Mouse (Mus musculus) liver, embryonic 11.5 days (tissue): Measurements from ENCODE around the gene Tgds. TPM values are rescaled to one million over a fixed set of nuclear protein-coding genes. Genes with fewer than 3 reads are reported as not detected.
"Not testable (repeated sequence)": the region's sequence is repeated elsewhere in the genome, so short reads cannot be mapped to it uniquely, and the experiment has no call there.

ENCODE experiments used
- ATAC-seq: fragments of 200-750 bp; cut with Nextera tagmentation; replicated peaks from 2 replicates; pipeline ENCODE4 v1.8.0; 2017; ENCODE audit warnings: moderate number of reproducible peaks, mild to moderate bottlenecking, moderate TSS enrichment, moderate library complexity; ENCODE audit not compliant: low FRiP score
- DNase-seq: peaks from one replicate; pipeline ENCODE4 v3.0.0-alpha.2; 2017; ENCODE audit warnings: low spot score
- H3K27ac ChIP-seq: fragments of 300-500 bp; sonication (generic); 2 replicates; pipeline ENCODE4 v1.5.1; 2014; ENCODE audit warnings: mild to moderate bottlenecking, low read depth, low read length, control low read depth
- H3K27me3 ChIP-seq: fragments of 300-500 bp; sonication (generic); replicated peaks from 2 replicates; pipeline ENCODE4 v1.6.1; 2014; ENCODE audit warnings: low read length, mixed read lengths; ENCODE audit not compliant: control insufficient read depth, insufficient read depth
- H3K36me3 ChIP-seq: fragments of 300-500 bp; sonication (generic); 2 replicates; pipeline ENCODE4 v1.6.1; 2014; ENCODE audit warnings: mild to moderate bottlenecking, low read length, moderate library complexity, mixed read lengths; ENCODE audit not compliant: control insufficient read depth, insufficient read depth
- H3K4me1 ChIP-seq: fragments of 300-500 bp; sonication (generic); replicated peaks from 2 replicates; pipeline ENCODE4 v1.6.1; 2014; ENCODE audit warnings: low read length, mixed read lengths; ENCODE audit not compliant: control insufficient read depth, insufficient read depth
- H3K4me2 ChIP-seq: fragments of 300-500 bp; sonication (generic); 2 replicates; pipeline ENCODE4 v1.6.1; 2014; ENCODE audit warnings: mild to moderate bottlenecking, control low read depth, moderate library complexity
- H3K4me3 ChIP-seq: fragments of 300-500 bp; sonication (generic); 2 replicates; pipeline ENCODE4 v1.5.1; 2014; ENCODE audit warnings: low read depth, low read length, control low read depth
- H3K9ac ChIP-seq: fragments of 300-500 bp; sonication (generic); 2 replicates; pipeline ENCODE4 v1.6.1; 2014; ENCODE audit warnings: low read depth, low read length, control low read depth
- H3K9me3 ChIP-seq: fragments of 300-500 bp; sonication (generic); 2 replicates; pipeline ENCODE4 v1.6.1; 2016; ENCODE audit warnings: low read length, inconsistent platforms, mixed read lengths; ENCODE audit not compliant: control insufficient read depth
- WGBS: fragments of 180-500 bp; shearing (Covaris S2); extraction: QIAGEN DNeasy Blood & Tissue Kit; methylation state at CpG from one replicate; pipeline ENCODE4 v1.1.7; 2014; 5-methylcytosine and 5-hydroxymethylcytosine counted together
- polyA plus RNA-seq: library from polyadenylated mRNA; unstranded; fragments of >200 nt; fragmentation: Nextera tagmentation; extraction: Ambion mirVana; gene quantifications from 2 replicates; pipeline ENCODE4 v1.2.1, GENCODE M21; 2014

Tgds gene
- polyA plus RNA-seq, 1 experiment from 2014 or later, result 33.5 TPM

- Histone ChIP-seq H3K9ac (no peak overlapping the region), H3K27me3 (no peaks in the 10 kb centered on the region), H3K9me3 (no peaks in the 10 kb centered on the region), H3K36me3 (peaks cover 19% of the 10 kb centered on the region; the same call in 1 of the 2 replicates), H3K4me2 (no peak overlapping the region), H3K4me1 (no peaks in the 10 kb centered on the region), H3K27ac (no peak overlapping the region), H3K4me3 (no peak overlapping the region)
- DNase-seq (no peak), ATAC-seq (no peak)
- 86% methylated on average over 14 of the region's 14 CpGs for WGBS
Measured at GRCm38 (mm10) chr14:118162640-118163039, 30.1 kb upstream of the Tgds start.

GRCm38 (mm10) chr14:118161751-118162150 lies 29.2 kb upstream of the Tgds start:
- WGBS, result 73% methylated on average over 3 of the region's 3 CpGs
- no peaks in the 10 kb centered on the region for H3K27me3 ChIP-seq
- H3K4me1 ChIP-seq, result no peaks in the 10 kb centered on the region
- DNase-seq (no peak), ATAC-seq (no peak)
- H3K36me3 ChIP-seq, result peaks cover 19% of the 10 kb centered on the region; the same call in 1 of the 2 replicates
- H3K9ac ChIP-seq, result no peak overlapping the region
- no peaks in the 10 kb centered on the region for H3K9me3 ChIP-seq
- H3K27ac ChIP-seq, result no peak overlapping the region
- H3K4me3 ChIP-seq, result no peak overlapping the region
- H3K4me2 ChIP-seq, result no peak overlapping the region

DNA sequence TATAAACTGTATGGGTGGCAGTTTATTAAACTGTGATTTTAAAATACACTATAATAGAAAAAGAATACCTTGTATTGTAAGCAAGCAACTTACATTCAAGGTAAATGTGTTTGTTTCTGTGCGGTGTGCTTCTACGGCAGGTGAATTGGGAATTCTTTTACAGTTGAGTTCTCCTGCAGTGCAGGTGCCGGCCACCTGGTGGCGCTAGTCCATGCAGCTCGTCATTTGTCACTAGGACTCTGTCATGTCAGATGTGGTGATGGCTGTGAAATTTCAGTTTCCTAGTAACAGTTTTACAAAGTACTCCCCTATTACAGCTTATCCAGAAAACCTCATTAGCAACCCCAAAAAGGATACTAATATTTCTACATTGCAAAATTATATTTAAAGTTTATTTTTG lies 24.6 kb upstream of the Tgds start:
- no peak overlapping the region for H3K4me3 ChIP-seq
- no peaks in the 10 kb centered on the region for H3K9me3 ChIP-seq
- ATAC-seq, result no peak
- no peak overlapping the region for H3K9ac ChIP-seq
- no peaks in the 10 kb centered on the region for H3K4me1 ChIP-seq
- 36% methylated on average over 5 of the region's 5 CpGs for whole genome bisulfite sequencing
- peaks cover 24% of the 10 kb centered on the region; the same call in 1 of the 2 replicates for H3K36me3 ChIP-seq
- no peak overlapping the region for H3K4me2 ChIP-seq
- DNase-seq, result no peak
- no peak overlapping the region for H3K27ac ChIP-seq
- no peaks in the 10 kb centered on the region for H3K27me3 ChIP-seq

DNA sequence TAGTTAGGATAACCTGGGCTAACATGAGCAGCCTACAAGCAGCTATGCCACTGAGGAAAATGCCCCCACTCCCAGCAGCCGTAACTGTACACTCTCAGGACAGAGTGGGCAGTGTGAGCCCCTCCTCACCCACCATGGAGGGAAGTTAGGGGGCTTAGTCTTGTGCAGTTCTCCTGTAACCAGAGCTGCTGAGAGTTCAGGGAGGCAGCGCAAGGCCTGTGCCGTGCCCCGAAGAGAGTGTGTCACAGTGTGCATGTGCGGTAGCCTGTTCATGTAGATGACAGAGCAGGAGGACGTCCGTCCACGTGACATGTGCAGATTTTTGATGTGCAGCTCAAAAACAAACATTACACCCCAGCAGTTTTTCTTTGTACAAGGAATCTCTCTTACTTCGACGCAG lies 24.2 kb upstream of the Tgds start:
- no peaks in the 10 kb centered on the region for H3K9me3 ChIP-seq
- H3K36me3 ChIP-seq, result peaks cover 20% of the 10 kb centered on the region; the same call in 1 of the 2 replicates
- H3K4me2 ChIP-seq, result no peak overlapping the region
- no peaks in the 10 kb centered on the region for H3K27me3 ChIP-seq
- no peaks in the 10 kb centered on the region for H3K4me1 ChIP-seq
- H3K27ac ChIP-seq, result no peak overlapping the region
- ATAC-seq, result no peak
- no peak overlapping the region for H3K4me3 ChIP-seq
- no peak overlapping the region for H3K9ac ChIP-seq
- WGBS, result 86% methylated on average over 10 of the region's 10 CpGs
- DNase-seq, result no peak

GRCm38 (mm10) chr14:118156056-118156455 lies 23.5 kb upstream of the Tgds start:
- H3K36me3 ChIP-seq, result peaks cover 17% of the 10 kb centered on the region; the same call in 1 of the 2 replicates
- ATAC-seq, H3K27ac ChIP-seq, H3K9ac ChIP-seq, H3K27me3 ChIP-seq, H3K4me1 ChIP-seq, H3K4me3 ChIP-seq, H3K4me2 ChIP-seq, DNase-seq, H3K9me3 ChIP-seq: not testable (repeated sequence)
- WGBS, result 91% methylated on average over 14 of the region's 16 CpGs

GRCm38 (mm10) chr14:118152294-118152651 lies 19.7 kb upstream of the Tgds start:
- 93% methylated on average over 8 of the region's 8 CpGs for WGBS
- ATAC-seq (no peak), DNase-seq (no peak)
- Histone ChIP-seq H3K4me3 (no peak overlapping the region), H3K27me3 (no peaks in the 10 kb centered on the region), H3K4me1 (no peaks in the 10 kb centered on the region), H3K4me2 (no peak overlapping the region), H3K9me3 (no peaks in the 10 kb centered on the region), H3K36me3 (peaks cover 10% of the 10 kb centered on the region; the same call in 1 of the 2 replicates), H3K9ac (no peak overlapping the region), H3K27ac (no peak overlapping the region)

DNA sequence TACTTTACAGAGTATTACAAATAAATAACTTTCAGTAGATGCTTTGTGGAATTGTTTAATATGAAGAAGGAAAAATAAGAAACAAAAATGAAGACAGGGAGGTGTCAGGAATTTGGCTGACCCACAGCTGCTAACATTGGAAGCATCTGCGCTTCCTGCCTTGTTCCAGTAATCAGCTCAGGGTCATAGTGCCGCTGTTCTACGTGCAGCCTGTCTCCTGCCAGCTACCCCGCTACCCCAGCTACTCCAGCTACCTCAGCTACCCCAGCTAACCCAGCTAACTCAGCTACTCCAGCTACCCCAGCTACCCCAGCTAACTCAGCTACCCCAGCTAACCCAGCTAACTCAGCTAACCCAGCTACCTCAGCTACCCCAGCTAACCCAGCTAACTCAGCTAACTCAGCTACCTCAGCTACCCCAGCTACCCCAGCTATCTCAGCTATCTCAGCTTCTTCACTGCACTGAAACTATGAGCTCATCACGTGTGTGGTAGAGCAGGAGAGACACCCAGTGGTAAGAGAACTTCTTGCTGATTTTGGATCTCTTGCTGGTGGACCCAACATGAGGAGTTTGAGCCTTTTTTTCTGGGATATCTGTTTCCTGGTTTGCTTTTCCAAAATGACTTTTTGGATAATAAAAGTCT lies 19.2 kb upstream of the Tgds start:
- H3K9me3 ChIP-seq, result no peaks in the 10 kb centered on the region
- H3K4me3 ChIP-seq, result no peak overlapping the region
- H3K36me3 ChIP-seq, result peaks cover 10% of the 10 kb centered on the region; the same call in 1 of the 2 replicates
- no peak for DNase-seq
- H3K9ac ChIP-seq, result no peak overlapping the region
- H3K4me1 ChIP-seq, result no peaks in the 10 kb centered on the region
- no peak overlapping the region for H3K4me2 ChIP-seq
- H3K27ac ChIP-seq, result no peak overlapping the region
- H3K27me3 ChIP-seq, result no peaks in the 10 kb centered on the region
- ATAC-seq, result no peak
- 78% methylated on average over 5 of the region's 5 CpGs for WGBS

DNA sequence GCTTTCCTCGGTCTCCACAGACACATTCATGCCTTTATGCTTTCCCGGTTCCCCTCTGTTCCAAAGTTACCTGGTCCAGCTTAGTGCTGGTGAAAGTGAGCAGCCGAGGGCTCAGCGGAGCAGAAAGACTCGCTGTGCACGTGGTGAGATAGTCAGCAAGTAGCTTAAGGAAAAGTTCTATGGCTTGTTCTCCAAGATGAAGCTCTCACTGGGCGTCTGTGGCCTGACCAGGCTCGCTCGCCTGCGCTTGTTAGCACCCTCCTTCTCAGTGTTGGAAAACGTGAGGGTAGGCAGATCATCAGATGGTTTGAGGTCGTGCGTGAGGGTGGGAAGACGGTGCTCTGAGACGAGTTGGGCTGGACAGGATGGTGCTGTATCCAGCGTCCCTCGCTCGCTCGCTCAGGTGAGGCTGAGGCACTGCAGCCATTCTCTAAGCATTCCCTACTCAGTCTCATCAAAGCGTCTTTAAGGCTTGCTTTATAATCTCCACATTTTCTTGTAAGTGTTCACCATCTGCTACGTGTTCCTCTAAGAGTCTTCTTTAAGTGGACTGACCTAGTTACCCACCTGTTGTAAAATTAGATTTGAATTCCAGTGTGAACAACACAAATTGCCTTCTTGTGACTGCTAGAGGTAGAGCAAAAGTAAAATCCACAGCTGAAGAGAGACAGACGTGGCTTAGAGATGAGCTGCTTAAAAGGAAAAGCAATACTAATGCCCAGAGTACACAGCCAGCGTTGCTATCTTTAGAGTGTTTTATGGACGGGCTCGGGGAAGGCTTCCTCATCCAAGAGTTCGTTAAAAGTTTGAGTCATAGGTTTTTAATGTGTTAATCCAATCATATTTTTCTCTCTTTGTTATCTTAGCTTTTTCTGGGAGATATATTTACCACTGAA lies 18.3 kb upstream of the Tgds start:
- H3K36me3 ChIP-seq, result peaks cover 8% of the 10 kb centered on the region; the same call in 1 of the 2 replicates
- no peak overlapping the region for H3K27ac ChIP-seq
- DNase-seq, result no peak
- 87% methylated on average over 26 of the region's 26 CpGs for WGBS
- H3K9me3 ChIP-seq, result no peaks in the 10 kb centered on the region
- no peak overlapping the region for H3K4me2 ChIP-seq
- H3K27me3 ChIP-seq, result no peaks in the 10 kb centered on the region
- ATAC-seq, result no peak
- H3K9ac ChIP-seq, result no peak overlapping the region
- no peak overlapping the region for H3K4me3 ChIP-seq
- H3K4me1 ChIP-seq, result no peaks in the 10 kb centered on the region
